Mouse (Mus musculus) bone marrow macrophage, adult 2 months (primary cell): ENCODE data around the gene Pbrm1.

Experiments used
- CTCF ChIP-seq: IDR thresholded peaks from 2 replicates; pipeline ENCODE4 v1.5.1; 2012; ENCODE audit warnings: low read depth, mild to moderate bottlenecking, low read length, moderate library complexity
- POLR2A ChIP-seq: IDR thresholded peaks from 2 replicates; pipeline ENCODE4 v1.6.1; 2012; ENCODE audit warnings: mild to moderate bottlenecking, low read depth, low read length, borderline replicate concordance

- TF ChIP-seq POLR2A (no peak), CTCF (no peak)
Measured at GRCm38 (mm10) chr14:30974204-30974603, 44.7 kb upstream of the Pbrm1 start.
